Mouse (Mus musculus): Measurements from ENCODE around the gene Gm4064.
"Not testable (repeated sequence)": the region's sequence is repeated elsewhere in the genome, so short reads cannot be mapped to it uniquely, and the experiment has no call there.

Gene Gm4064

DNA sequence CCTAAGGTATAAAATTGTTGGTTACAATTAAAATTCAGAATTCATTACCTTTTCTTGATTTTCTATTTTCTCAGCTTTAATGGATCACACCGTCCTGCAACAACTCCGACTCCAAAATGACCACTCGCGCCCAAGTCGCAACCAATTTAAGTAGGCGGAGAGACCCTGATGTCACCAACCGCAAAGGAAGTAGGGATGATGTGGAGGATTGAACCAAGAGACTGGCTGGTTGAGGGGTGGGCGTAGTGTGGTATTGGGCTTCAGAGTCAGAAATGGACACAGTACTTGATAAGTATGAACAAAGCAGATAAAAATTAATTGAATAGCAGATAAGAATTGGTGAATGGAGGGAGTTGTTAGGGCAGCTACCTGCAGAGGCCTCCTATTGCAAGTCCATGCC lies at the start of gene Gm4064:
TSS of gene Gm4064 (minus strand) at position 101 of the 400 bp plus-strand sequence.
- not testable (repeated sequence) for DNase-seq (ENCODE audit: low spot score in 2 of 2)

GRCm38 (mm10) chrY:2830380-2830779 lies 34.4 kb upstream of the Gm4064 start, which contains the start of the genes Rbmy and Gm10256:
TSS of gene Rbmy (plus strand) at chrY:2830680.
TSS of gene Gm10256 (plus strand) at chrY:2830699.
- not testable (repeated sequence) for DNase-seq (ENCODE audit: low spot score in 2 of 2)

All from cerebellum, postnatal 4 days (tissue).